Mouse (Mus musculus): ENCODE measurements at regions not wholly inside any gene's neighbourhood (a gene's known extent, or its start where the extent isn't known, plus 50 kb on each side); places are given as distances from the start of the nearest gene placed in this dataset.

DNA sequence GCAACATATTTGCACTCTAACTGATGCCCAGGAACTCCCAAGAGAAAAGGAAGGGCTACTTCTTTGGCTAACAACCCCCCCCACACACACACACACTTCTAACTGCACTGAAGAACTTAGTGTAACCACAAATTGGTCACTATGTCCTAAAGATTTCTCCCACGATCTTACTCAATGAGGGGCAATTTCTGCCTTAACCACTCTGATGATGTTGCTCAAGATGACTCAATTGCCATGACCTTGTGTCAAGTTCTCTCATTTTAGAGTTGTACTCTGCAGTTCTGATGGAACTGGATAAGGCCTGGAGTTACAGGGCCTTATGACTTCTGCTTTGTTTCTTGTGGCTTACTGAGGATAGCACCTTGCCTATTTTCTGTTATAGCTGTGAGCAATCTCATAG lies 81.7 kb downstream of the Sem1 start:
- DNase-seq (ENCODE audit: low read depth, low spot score) = no peak

GRCm38 (mm10) chr6:6496336-6496735 lies 82.1 kb downstream of the Sem1 start:
- no peak for DNase-seq (ENCODE audit: low read depth, low spot score)

GRCm38 (mm10) chr6:6488191-6488590 lies 90.3 kb downstream of the Sem1 start:
- DNase-seq (ENCODE audit: low read depth, low spot score) = no peak

DNA sequence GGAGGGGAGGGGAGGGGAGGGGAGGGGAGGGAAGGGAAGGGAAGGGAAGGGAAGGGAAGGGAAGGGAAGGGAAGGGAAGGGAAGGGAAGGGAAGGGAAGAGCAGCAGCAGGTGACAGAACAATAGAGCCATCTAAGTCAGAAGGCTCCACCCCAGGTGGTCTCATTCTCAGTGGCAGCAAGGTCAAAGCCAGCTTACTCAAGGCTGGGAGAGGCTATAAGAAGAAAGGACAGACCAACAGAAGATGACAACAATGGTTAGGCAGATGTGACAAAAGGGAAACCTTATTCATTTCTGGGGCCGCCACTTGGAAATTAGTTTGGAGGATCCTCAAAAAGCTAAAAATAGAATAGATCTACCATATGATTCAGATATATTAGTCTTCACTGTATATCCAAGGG lies 96.9 kb downstream of the Sem1 start:
- DNase-seq (ENCODE audit: low read depth, low spot score) = peak; percentile 56

GRCm38 (mm10) chr6:6470397-6470796 lies 108.1 kb downstream of the Sem1 start:
- peak; percentile 14 for DNase-seq (ENCODE audit: low read depth, low spot score)

DNA sequence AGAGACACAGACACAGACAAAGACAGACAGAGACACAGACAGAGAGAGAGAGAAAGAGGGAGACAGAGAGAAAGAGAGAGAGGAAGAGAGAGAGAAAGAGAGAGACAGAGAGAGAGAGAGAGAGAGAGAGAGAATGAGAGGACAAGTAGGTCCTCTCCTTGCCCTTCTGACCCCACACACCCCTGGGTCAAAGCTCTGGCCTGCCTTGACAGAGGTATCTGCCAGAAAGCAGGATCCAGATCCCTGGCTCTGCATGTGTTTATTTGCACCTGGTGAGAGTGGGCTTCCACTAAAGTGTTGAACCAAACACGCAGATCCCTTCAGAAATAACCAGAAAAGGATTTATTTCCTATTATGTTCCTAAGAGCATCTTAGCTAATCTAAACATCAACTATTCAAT lies 110.9 kb downstream of the Sem1 start:
- no peak for DNase-seq (ENCODE audit: low read depth, low spot score)

- DNase-seq (ENCODE audit: low read depth, low spot score) = no peak
Measured at GRCm38 (mm10) chr6:6466231-6466630, 112.2 kb downstream of the Sem1 start.

DNA sequence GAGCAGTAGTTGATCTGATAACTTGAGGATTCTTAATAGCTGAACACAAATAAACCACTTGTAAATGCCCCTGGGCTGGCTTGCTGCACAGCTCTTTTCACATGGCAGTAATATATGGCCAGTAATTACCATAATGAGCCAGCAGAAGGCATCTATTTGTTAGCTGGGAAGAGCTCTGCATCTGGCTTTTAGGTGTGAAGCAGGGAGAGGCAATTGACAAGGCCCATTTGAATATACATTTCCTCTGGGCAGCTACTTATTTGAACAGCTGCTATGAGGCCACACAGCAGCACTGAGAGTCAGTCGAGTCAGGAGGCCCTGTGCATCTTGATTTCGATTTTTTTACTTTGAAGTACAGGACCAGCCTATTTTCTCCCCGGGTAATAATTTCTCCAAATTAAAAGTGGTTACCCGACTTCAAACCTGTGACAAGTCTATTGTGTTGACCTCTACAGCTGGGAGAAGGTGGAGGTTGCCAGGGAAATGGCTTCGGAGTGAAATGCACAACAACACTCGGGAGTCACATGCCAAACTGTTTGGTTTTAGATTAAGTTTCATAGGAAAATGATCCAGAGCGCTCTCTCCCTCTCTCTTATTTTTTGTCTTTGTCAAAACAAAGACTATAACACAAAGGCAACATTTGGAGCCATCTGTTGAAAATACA lies 114.5 kb downstream of the Sem1 start:
- peak; percentile 6 for DNase-seq (ENCODE audit: low read depth, low spot score)

- DNase-seq (ENCODE audit: low read depth, low spot score) = no peak
Measured at GRCm38 (mm10) chr6:6459918-6460239, 118.6 kb downstream of the Sem1 start.

DNA sequence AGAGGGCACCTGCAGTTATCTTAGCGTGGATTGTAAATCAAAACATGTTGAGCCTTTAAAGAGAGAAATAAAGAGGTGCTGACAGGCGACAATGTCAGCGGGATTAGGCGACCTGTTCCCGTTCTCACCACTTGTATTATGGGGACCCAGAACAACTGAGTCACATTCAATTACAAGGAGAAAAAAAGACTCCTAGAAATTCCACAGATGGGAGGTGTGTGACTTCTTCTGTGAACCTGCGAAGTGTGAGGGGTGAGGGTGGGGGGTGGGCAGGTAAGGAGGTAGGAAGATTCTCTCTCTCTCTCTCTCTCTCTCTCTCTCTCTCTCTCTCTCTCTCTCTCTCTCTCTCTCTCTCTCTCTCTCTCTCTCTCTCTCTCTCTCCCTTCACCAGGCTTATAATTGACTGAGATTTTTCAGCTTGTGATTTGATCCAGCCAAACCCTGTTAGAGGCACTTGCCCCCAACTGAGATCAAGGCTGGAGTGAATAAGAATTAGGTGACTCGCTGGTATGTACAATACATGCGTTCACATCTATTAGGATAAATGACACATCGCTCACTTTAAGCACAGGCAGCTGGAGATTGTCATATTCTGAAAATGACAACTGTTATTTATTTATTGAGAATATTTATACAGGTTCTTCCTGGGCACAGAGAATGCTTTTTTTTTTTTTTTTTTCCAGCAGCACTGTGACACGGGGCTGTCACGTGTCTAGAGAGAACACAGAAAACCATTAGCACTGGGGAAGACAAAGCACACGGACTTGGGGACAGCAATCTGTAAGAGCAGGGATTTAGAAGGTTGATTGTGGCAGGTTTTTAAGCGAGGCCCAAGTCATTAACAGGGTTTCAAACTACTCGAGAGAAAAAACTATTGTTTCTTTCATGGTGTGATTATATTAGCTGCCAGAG lies 119.2 kb downstream of the Sem1 start:
- DNase-seq (ENCODE audit: low read depth, low spot score) = peak; percentile 9

DNA sequence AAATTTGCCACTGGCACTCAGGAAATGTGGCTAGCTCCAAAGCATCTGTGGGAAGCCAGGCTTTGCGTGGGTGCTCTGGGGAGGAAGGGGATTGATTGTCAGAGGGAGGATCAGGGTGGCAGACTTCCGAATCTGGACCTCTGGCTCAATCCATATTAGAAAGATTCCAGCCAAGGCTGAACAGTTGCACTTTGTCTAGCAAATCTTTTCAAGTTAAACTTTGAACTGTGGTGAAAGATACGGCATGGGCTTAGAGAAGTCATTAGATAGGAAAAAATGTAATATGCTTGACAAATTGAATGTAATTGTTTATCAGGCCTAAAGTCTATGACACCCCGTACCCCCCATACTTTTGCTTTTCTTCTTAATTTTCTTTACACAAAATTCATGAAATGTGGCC lies 120.7 kb downstream of the Sem1 start:
- DNase-seq (ENCODE audit: low read depth, low spot score) = no peak

DNA sequence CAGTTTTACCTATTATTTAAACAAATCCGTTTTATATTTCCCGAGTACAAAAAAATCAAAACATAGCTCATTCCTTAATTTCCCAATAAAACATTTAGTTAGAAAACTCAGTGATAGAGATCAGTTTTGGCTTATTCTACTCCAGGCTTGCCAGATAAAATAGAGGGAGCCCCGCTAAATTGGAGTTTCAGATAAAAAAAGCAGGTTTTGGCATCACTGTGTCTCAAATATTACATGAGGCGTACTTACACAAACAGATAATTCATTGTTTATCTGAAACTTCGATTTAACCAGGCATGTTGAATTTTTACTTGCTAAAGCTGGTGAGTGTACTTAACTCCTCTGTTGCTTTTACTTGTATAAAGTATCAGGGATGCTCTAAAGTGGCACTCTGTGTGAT lies 121.5 kb downstream of the Sem1 start:
- no peak for DNase-seq (ENCODE audit: low read depth, low spot score)

- DNase-seq (ENCODE audit: low read depth, low spot score) = no peak
Measured at GRCm38 (mm10) chr6:6455566-6455965, 122.9 kb downstream of the Sem1 start.

- no peak for DNase-seq (ENCODE audit: low read depth, low spot score)
Measured at GRCm38 (mm10) chr6:6454396-6454795, 124.1 kb downstream of the Sem1 start.

DNA sequence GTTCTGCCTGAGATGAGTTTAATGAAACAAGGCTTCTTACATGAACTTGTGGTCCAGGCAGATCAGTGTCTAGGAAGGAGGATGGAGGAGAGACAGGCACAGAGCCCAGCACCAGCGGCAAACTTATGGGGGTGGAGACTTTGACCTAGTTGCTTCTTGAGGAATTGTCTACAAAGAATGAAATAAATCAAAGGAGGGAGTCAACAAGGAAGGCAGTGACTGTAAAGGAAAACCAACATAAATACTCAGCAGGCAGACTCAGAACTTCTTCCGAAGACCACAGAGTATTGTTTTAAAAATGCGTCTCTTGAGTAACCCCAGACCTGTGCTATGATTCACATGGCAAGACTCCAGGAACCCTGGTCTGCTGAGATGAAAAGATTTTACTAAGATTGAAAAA lies 143.6 kb downstream of the Sem1 start:
- DNase-seq (ENCODE audit: low read depth, low spot score) = no peak

GRCm38 (mm10) chr6:6434261-6434802 lies 144.1 kb downstream of the Sem1 start:
- no peak for DNase-seq (ENCODE audit: low read depth, low spot score)

- no peak for DNase-seq (ENCODE audit: low read depth, low spot score)
Measured at GRCm38 (mm10) chr6:6433179-6433578, 145.3 kb downstream of the Sem1 start.

- DNase-seq (ENCODE audit: low read depth, low spot score) = no peak
Measured at GRCm38 (mm10) chr6:6414654-6415610, 163.5 kb downstream of the Sem1 start.

DNA sequence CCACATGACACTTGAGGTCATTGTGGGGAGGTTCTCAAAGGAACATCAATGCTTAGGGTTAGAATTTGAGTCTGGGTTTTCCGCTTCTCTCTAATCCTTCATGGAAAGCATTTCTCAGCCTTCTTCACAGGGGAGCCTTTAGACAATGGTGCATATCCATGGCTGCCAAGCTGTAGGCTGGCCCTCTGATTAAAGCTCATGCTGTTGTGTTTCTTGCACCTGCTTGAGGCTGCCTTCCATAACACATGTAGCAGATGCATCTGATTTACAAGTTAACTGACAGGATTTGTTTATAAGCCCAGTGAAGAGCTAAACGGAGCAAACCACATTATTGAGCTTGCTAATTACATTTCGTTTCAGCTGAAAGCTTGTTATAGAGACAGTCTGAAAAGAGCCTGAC lies 180.5 kb downstream of the Sem1 start:
- no peak for DNase-seq (ENCODE audit: low read depth, low spot score)

DNA sequence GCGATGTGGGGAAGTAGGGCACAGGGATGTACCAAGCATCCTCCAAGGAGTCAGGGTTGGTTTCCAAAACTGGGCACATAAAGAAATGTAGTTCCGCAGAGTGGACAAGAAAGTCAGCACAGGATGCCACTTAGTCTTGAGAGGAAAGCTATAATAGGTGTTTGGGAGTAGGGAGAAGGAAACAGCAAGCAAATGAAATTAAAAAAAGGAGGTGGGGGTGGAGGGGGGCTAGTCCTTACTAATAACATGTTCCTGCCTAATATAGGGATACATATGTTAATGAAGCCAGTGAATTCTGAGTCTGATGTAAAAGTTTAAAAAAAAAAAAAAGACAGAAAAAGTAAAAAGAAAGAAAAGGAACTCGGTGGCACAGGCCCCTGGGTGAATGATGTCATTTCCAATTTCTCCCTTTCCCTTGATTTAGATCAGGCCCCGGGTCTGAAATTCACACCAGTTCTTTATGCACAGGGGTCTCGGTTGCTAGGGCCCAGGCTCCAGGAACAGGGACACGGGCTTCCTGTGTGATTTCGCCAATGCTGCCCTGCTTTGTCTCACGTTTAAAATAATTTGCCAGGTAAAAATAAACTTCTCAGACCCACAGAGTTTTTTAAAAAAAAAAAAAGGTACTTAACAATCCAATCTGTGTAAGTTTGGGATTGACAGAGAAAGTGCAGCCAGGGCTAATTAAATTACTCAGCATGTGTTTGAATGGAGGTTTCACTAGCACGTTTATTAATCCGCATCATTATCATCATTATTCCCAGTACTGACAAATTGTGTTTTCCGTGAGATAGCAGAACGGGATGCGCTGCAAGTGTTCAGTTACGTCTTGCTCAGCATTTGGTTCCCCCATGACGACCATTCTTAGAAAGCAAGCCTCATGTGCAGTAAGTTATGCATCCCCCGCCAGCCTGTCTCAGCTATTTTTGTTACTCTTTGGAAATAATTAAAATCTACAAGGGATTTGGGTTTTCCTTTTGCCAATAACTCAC lies 172.8 kb upstream of the Slc25a13 start:
- no peak for DNase-seq (ENCODE audit: low read depth, low spot score)

Measured in R1 (cell line).